Mouse (Mus musculus) kidney, postnatal 10 days (tissue): ENCODE measurements around the gene Hps4.

Source experiments
- DNase-seq: peaks from one replicate; pipeline ENCODE4 v3.0.0; 2021; ENCODE audit warnings: mixed read lengths

Hps4 gene

GRCm38 (mm10) chr5:112367929-112368328 lies 25.0 kb downstream of the Hps4 start:
- DNase-seq: no peak

- DNase-seq: no peak
These were observed 25.8 kb downstream of the Hps4 start for GRCm38 (mm10) chr5:112368666-112369065.

GRCm38 (mm10) chr5:112369326-112369725 lies 26.4 kb downstream of the Hps4 start:
- no peak for DNase-seq

- no peak for DNase-seq
These were observed 27.4 kb downstream of the Hps4 start for GRCm38 (mm10) chr5:112370236-112370813.

GRCm38 (mm10) chr5:112371933-112372332 lies 29.1 kb downstream of the Hps4 start:
- DNase-seq: no peak

- no peak for DNase-seq
These were observed 33.2 kb downstream of the Hps4 start for GRCm38 (mm10) chr5:112376111-112376510.

- DNase-seq: no peak
These were observed 34.5 kb downstream of the Hps4 start for GRCm38 (mm10) chr5:112377380-112377779.

- DNase-seq: no peak
These were observed 35.8 kb downstream of the Hps4 start for GRCm38 (mm10) chr5:112378716-112379115.

GRCm38 (mm10) chr5:112381154-112381553 lies 38.3 kb downstream of the Hps4 start:
- DNase-seq: no peak

GRCm38 (mm10) chr5:112382042-112382441 lies 39.2 kb downstream of the Hps4 start:
- no peak for DNase-seq

GRCm38 (mm10) chr5:112382641-112383330 lies 39.9 kb downstream of the Hps4 start:
- DNase-seq: no peak

- no peak for DNase-seq
These were observed 42.1 kb downstream of the Hps4 start for GRCm38 (mm10) chr5:112384805-112385472.

GRCm38 (mm10) chr5:112385973-112386372 lies 43.1 kb downstream of the Hps4 start:
- no peak for DNase-seq

- no peak for DNase-seq
These were observed 46.5 kb downstream of the Hps4 start for GRCm38 (mm10) chr5:112389352-112389751.

- DNase-seq: no peak
These were observed 48.1 kb downstream of the Hps4 start for GRCm38 (mm10) chr5:112391002-112391401.

GRCm38 (mm10) chr5:112391676-112392323 lies 48.9 kb downstream of the Hps4 start:
- DNase-seq: no peak

GRCm38 (mm10) chr5:112393741-112394414 lies 51.0 kb downstream of the Hps4 start:
- no peak for DNase-seq

- no peak for DNase-seq
These were observed 51.5 kb downstream of the Hps4 start for GRCm38 (mm10) chr5:112394415-112394763.

GRCm38 (mm10) chr5:112394779-112395443 lies 52.0 kb downstream of the Hps4 start, which contains the start of gene Asphd2:
Asphd2 (minus strand) TSS chr5:112394866.
- peak; percentile 70 for DNase-seq

GRCm38 (mm10) chr5:112396066-112396465 lies 53.2 kb downstream of the Hps4 start:
- no peak for DNase-seq

GRCm38 (mm10) chr5:112399284-112399683 lies 56.4 kb downstream of the Hps4 start:
- DNase-seq: no peak

- peak; percentile 30 for DNase-seq
These were observed 59.6 kb downstream of the Hps4 start for GRCm38 (mm10) chr5:112402437-112402836.
